Mouse (Mus musculus) G1E (cell line): Measurements from ENCODE around the gene Trappc6b. TPM values are rescaled to one million over a fixed set of nuclear protein-coding genes. Genes with fewer than 3 reads are reported as not detected.
A peak's percentile ranks its signal among the peaks of the same experiment; 100 is the strongest.

Source experiments
- ATAC-seq: 2 replicates; pipeline ENCODE4 v1.8.0; 2016; ENCODE audit warnings: mild to moderate bottlenecking; ENCODE audit not compliant: insufficient number of reproducible peaks, poor library complexity, low FRiP score, severe bottlenecking; ENCODE audit errors: extremely low read depth
- DNase-seq: peaks from one replicate; pipeline ENCODE4 v3.0.0; 2012; ENCODE audit warnings: low spot score
- H3K27me3 ChIP-seq: 2 replicates; pipeline ENCODE4 v1.6.1; 2012; ENCODE audit warnings: mild to moderate bottlenecking, low read length, inconsistent platforms; ENCODE audit not compliant: insufficient read depth
- H3K36me3 ChIP-seq: replicated peaks from 2 replicates; pipeline ENCODE3; 2012; ENCODE audit warnings: mild to moderate bottlenecking, inconsistent platforms
- H3K4me1 ChIP-seq: 2 replicates; pipeline ENCODE4 v1.6.1; 2012; ENCODE audit warnings: low read depth, low read length, inconsistent platforms, mixed read lengths; ENCODE audit not compliant: insufficient read depth
- H3K4me3 ChIP-seq: 2 replicates; pipeline ENCODE4 v1.5.1; 2012; ENCODE audit warnings: low read depth, mild to moderate bottlenecking, inconsistent platforms, low read length, moderate library complexity, mixed read lengths
- H3K9me3 ChIP-seq: replicated peaks from 2 replicates; pipeline ENCODE4 v1.6.1; 2012; ENCODE audit warnings: inconsistent platforms
- CTCF ChIP-seq: IDR thresholded peaks from 2 replicates; pipeline ENCODE4 v1.5.1; 2012; ENCODE audit warnings: low read depth, low read length, inconsistent platforms, mixed read lengths
- GATA1 ChIP-seq: IDR thresholded peaks from 2 replicates; pipeline ENCODE4 v1.6.1; 2012; ENCODE audit warnings: borderline replicate concordance, low read length, inconsistent platforms, mixed read lengths
- GATA2 ChIP-seq: IDR thresholded peaks from 2 replicates; pipeline ENCODE4 v1.6.1; 2012; ENCODE audit warnings: low read depth, low read length, inconsistent platforms, borderline replicate concordance
- POLR2AphosphoS5 ChIP-seq: IDR thresholded peaks from 2 replicates; pipeline ENCODE4 v1.6.1; 2012; ENCODE audit warnings: low read depth, low read length, inconsistent platforms; ENCODE audit not compliant: insufficient replicate concordance
- TAL1 ChIP-seq: conservative IDR thresholded peaks from 2 replicates; pipeline ENCODE4 v1.6.1; 2012; ENCODE audit warnings: low read depth, low read length, inconsistent platforms, mixed read lengths
- polyA plus RNA-seq: library from polyadenylated mRNA; stranded (reverse); fragments of >175 nt; gene quantifications from 2 replicates; pipeline ENCODE4 v1.2.3, GENCODE M21; 2012
- total RNA-seq, 2 experiments: library from RNA; stranded (forward) in 1 of 2; stranded (reverse) in 1 of 2; fragments of 200-1000 nt in 1 of 2; fragments of >200 nt in 1 of 2; fragmentation: Nextera tagmentation in 1 of 2; gene quantifications; 2 replicates each; pipeline ENCODE4 v1.2.3; 2014 to 2017

Trappc6b gene
- total and polyA plus RNA-seq, 3 experiments: 73.2 to 108 (median 101) TPM

GRCm38 (mm10) chr12:59013234-59013633, 48.0 kb downstream of the Trappc6b start, which contains the start of gene Gemin2:
Gemin2 (plus strand) TSS chr12:59013393.
- peaks cover 41% of the 10 kb centered on the region for H3K36me3 ChIP-seq
- peak; percentile 59 for ATAC-seq
- peaks cover 27% of the 10 kb centered on the region for H3K4me1 ChIP-seq
- H3K27me3 ChIP-seq: no peaks in the 10 kb centered on the region
- no peaks in the 10 kb centered on the region for H3K9me3 ChIP-seq
- TF ChIP-seq CTCF (no peak), TAL1 (no peak), GATA2 (no peak), POLR2AphosphoS5 (no peak), GATA1 (no peak)
- peak within 1 kb of the TSS; percentile 85 for H3K4me3 ChIP-seq
- peak; percentile 95 for DNase-seq

- Histone ChIP-seq H3K36me3 (peaks cover 38% of the 10 kb centered on the region), H3K4me3 (peak overlapping the region; percentile 85), H3K4me1 (peaks cover 27% of the 10 kb centered on the region), H3K9me3 (no peaks in the 10 kb centered on the region), H3K27me3 (no peaks in the 10 kb centered on the region)
- no peak for DNase-seq
- TF ChIP-seq GATA1 (no peak), CTCF (no peak), POLR2AphosphoS5 (no peak), TAL1 (no peak), GATA2 (no peak)
- no peak for ATAC-seq
Measured at GRCm38 (mm10) chr12:59012710-59013091, 48.6 kb downstream of the Trappc6b start.

DNA sequence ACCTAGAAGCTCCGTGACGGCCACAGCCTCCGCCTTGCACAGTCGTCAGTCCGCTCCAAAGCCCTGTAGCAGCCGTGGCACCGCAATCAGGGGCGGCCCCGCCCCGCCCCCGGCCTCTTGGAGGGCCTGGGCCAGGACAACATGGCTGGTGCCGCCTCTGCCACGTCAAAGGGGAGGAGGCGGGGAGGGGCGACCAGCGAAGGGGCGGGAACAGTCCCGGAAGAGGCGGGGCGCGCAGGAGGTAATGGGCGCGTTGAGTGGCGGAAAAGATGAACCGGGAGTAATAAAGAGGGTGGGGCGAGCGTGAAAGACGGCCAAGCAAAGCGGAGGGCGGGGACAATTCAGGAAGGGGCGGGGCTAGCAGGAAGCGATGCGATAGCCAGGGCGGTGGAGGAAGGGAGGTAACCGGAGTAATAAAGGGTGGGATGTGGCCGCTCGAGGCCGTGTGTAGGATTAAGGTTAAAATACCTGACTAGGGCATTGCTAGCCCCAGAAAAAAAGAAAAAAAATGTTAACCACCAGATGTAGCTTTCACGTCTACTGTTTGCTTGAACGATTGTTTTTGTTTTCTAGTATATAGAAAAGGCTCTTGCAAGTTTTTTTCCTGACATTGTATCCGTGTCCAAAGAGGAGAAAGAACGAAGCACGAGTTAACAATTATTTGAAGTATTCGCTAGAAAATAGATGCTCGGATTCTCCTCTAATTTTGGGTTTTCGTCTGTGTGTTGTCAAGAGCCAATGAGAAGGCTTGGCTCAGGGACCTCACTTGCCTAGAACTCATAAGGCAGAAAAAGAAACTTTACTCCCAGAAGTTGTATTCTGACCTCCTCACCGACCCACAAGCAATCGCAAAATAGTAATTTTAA, 49.2 kb downstream of the Trappc6b start, which contains the start of gene Sec23a:
Gene Sec23a, minus strand, starts transcription at position 174 of the 866 bp plus-strand sequence.
- DNase-seq: peak; percentile 95
- peak; percentile 88 for ATAC-seq
- Histone ChIP-seq H3K27me3 (no peaks in the 10 kb centered on the region), H3K36me3 (peaks cover 34% of the 10 kb centered on the region), H3K9me3 (no peaks in the 10 kb centered on the region), H3K4me1 (peaks cover 27% of the 10 kb centered on the region), H3K4me3 (peak within 1 kb of the TSS; percentile 85)
- no peak for TF ChIP-seq GATA2
- TF ChIP-seq POLR2AphosphoS5: peak; percentile 39; the same call in 1 of the 2 replicates
- no peak for TF ChIP-seq GATA1
- TF ChIP-seq CTCF: no peak
- no peak for TF ChIP-seq TAL1

GRCm38 (mm10) chr12:59011275-59011843, 49.9 kb downstream of the Trappc6b start:
- H3K4me3 ChIP-seq: peak overlapping the region; percentile 85
- no peaks in the 10 kb centered on the region for H3K27me3 ChIP-seq
- no peaks in the 10 kb centered on the region for H3K9me3 ChIP-seq
- no peak for DNase-seq
- H3K36me3 ChIP-seq: peaks cover 35% of the 10 kb centered on the region
- ATAC-seq: peak; percentile 12; the same call in 1 of the 2 replicates
- TF ChIP-seq TAL1: no peak
- TF ChIP-seq CTCF: no peak
- no peak for TF ChIP-seq POLR2AphosphoS5
- TF ChIP-seq GATA1: no peak
- no peak for TF ChIP-seq GATA2
- H3K4me1 ChIP-seq: peaks cover 27% of the 10 kb centered on the region

- H3K9me3 ChIP-seq: no peaks in the 10 kb centered on the region
- TF ChIP-seq POLR2AphosphoS5 (no peak), TAL1 (no peak), GATA1 (no peak), CTCF (no peak), GATA2 (no peak)
- H3K27me3 ChIP-seq: no peaks in the 10 kb centered on the region
- no peak overlapping the region for H3K4me3 ChIP-seq
- H3K36me3 ChIP-seq: peaks cover 35% of the 10 kb centered on the region
- ATAC-seq (no peak), DNase-seq (peak; percentile 20)
- peaks cover 27% of the 10 kb centered on the region for H3K4me1 ChIP-seq
Measured at GRCm38 (mm10) chr12:59010482-59010881, 50.8 kb downstream of the Trappc6b start.

Other genes starting within 250 kb of the Trappc6b start
- gene Sec23a, start 49.5 kb downstream of the Trappc6b start, total RNA-seq (2014; fragmentation: Nextera tagmentation): 32.7 and 33.7 TPM in 2 replicates
- 28.2 and 28.3 TPM in 2 replicates for gene Sec23a, start 49.5 kb downstream of the Trappc6b start, total RNA-seq (2017)
- gene Sec23a, start 49.5 kb downstream of the Trappc6b start, polyA plus RNA-seq: 6.0 and 8.4 TPM in 2 replicates
- gene Gemin2, start 48.1 kb downstream of the Trappc6b start, total RNA-seq (2014; fragmentation: Nextera tagmentation): 30.4 and 34.8 TPM in 2 replicates
- gene Gemin2, start 48.1 kb downstream of the Trappc6b start, total RNA-seq (2017): 31.2 and 33.2 TPM in 2 replicates
- gene Gemin2, start 48.1 kb downstream of the Trappc6b start, polyA plus RNA-seq: 4.6 and 8.0 TPM in 2 replicates
- gene Pnn, start 5.4 kb upstream of the Trappc6b start, total RNA-seq (2014; fragmentation: Nextera tagmentation): 165 and 172 TPM in 2 replicates
- 99.4 and 128 TPM in 2 replicates for gene Pnn, start 5.4 kb upstream of the Trappc6b start, total RNA-seq (2017)
- 79.8 and 99.9 TPM in 2 replicates for gene Pnn, start 5.4 kb upstream of the Trappc6b start, polyA plus RNA-seq
- 147 and 162 TPM in 2 replicates for gene Mia2, start 34.3 kb upstream of the Trappc6b start, total RNA-seq (2014; fragmentation: Nextera tagmentation)
- gene Mia2, start 34.3 kb upstream of the Trappc6b start, total RNA-seq (2017): 135 and 151 TPM in 2 replicates
- 47.7 and 50.5 TPM in 2 replicates for gene Mia2, start 34.3 kb upstream of the Trappc6b start, polyA plus RNA-seq
- 29.1 and 31.2 TPM in 2 replicates for gene Fbxo33, start 158.3 kb upstream of the Trappc6b start, total RNA-seq (2014; fragmentation: Nextera tagmentation)
- 37.4 and 37.5 TPM in 2 replicates for gene Fbxo33, start 158.3 kb upstream of the Trappc6b start, total RNA-seq (2017)
- gene Fbxo33, start 158.3 kb upstream of the Trappc6b start, polyA plus RNA-seq: 6.1 and 9.1 TPM in 2 replicates